Mouse (Mus musculus) skeletal muscle tissue, postnatal 0 days (tissue): ENCODE results near the gene Ranbp9. TPM values are rescaled to one million over a fixed set of nuclear protein-coding genes. Genes with fewer than 3 reads are reported as not detected.

Experiments used
- polyA plus RNA-seq: library from polyadenylated mRNA; unstranded; fragments of >200 nt; fragmentation: Nextera tagmentation; extraction: Ambion mirVana; gene quantifications from 2 replicates; pipeline ENCODE4 v1.2.1, GENCODE M21; 2015

Gene Ranbp9
- 7.3 and 8.4 TPM in 2 replicates for polyA plus RNA-seq

DNA sequence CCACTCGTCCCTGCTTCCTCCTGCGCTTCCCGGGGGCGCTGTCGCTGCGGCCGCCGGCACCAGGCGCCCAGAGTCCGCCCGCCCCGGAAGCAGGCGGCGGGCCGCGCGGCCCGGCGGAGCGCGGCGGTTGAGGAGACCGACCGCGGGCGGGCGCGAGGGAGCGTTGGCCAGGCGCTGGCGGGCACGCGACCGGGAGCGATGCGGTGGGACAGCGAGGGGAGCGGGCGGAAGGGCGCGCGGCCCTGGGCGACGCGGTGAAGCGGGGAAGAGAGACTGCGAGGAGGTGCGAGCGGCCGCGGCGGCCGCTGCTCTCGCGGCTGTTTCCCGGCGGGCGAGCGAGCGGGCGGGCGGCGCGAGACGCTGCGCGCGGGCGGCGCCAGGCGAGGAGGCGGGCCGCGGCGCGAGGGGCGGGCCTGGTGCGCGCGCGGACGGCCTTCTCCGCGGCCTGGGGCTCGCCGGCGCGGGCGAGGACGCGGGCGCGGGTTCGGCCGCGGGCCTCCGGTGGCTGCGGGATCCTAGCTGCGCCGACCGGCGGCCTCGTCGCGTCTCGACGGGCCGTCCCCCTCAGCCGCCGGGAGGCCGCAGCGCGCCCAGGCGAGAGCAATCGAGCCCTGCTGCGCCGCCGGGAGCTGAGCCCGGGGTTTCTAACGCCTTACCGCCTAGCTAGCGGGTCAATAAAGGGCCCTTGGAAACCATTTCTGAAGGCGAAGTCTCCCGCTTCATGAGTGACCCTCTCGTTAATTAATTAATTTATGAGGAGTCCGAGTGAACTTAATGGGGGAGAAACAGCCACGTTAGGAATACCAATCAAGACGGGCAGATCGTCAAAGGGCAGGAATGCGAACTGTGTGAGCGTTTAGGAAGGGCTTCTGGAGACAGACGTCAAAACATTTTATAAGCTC, at the start of gene Ranbp9:
Gene Ranbp9, minus strand, starts transcription at position 326 of the 902 bp plus-strand sequence.

DNA sequence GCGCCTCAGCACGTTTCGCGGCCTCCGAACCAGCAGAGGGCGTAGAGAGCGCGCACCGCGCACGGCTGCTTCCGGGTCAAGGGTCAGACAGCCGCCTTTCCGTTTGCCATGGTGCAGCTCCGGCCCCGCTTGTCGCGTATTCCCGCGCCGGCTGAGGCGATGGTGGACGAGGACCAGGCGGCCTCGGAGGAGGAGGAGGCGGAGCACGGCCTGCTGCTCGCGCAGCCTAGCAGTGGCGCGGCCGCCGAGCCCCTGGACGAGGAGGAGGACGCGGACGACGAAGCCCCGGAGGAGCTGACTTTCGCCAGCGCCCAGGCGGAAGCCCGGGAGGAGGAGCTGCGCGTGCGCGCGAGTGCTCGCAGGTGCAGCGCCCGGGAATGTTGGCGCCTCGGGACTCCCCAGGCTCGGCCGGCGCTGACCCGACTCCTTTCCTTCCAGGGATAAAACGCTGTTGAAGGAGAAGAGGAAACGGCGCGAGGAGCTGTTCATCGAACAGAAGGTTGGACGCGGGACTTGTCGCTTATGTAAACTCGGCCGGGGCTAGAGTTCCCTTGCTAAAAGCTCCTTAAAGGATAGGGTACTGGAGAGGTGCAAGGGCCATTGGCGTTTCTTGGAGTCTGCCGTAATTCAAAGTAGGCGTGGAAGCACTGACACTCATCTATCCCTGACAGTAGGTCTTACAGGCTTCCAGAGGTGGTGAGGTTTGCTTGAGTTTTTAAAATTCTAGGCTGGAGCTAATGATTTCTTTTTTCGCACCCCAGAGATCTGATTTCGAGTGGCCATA, 82.6 kb downstream of the Ranbp9 start, which contains the start of gene Nol7:
Gene Nol7, plus strand, starts transcription at position 94 of the 784 bp plus-strand sequence.

DNA sequence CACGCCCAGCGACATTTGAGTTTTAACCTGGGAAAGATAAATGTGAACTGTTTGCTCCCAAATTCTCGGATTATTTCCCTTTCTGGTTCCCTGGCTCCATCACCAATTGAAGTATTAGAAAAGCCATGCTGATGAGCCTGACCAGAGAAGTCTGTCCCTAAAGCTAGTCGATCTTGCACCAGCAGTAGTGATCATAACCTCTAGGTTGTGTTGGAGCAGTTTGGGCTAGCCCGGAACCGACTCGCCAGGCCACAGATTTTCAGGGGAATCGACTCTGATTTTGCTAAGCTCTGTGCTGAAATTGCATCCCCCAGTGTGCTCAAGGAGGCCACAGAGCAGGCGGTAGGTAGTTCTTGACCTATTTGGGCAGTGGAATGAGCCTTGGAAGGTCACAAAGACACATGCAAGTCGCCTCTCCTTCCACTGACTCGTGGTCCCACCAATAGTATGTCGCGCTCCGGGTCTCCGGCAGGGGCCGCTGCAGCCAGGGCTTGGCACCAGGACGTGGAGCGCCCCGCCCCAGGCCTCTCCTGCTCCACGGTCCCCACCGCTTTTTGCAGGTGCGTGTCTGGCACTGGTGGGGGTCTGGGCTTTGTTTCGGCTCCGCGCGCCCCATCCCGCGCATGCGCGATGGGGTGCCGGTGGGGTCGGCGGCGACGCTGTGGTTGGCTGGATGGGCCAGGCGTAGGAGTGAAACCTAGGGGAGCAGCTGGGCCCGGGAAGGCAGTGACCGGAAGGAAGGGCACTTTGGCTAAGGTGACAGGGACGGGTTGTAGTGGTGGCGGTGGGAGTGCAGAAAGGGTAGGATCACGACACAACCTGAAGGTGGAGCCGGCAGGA, 115.9 kb downstream of the Ranbp9 start, which contains the start of gene Sirt5:
Gene Sirt5, plus strand, starts transcription at position 512 of the 840 bp plus-strand sequence.

Other genes with a start within 250 kb of the Ranbp9 start
- 0.21 and 0.73 TPM in 2 replicates for gene Gfod1, start 177.1 kb downstream of the Ranbp9 start, polyA plus RNA-seq
- gene Sirt5, start 115.8 kb downstream of the Ranbp9 start, polyA plus RNA-seq: 15.0 and 15.5 TPM in 2 replicates
- gene Nol7, start 82.9 kb downstream of the Ranbp9 start, polyA plus RNA-seq: 131 and 169 TPM in 2 replicates
- 20.1 and 21.2 TPM in 2 replicates for gene Mcur1, start 78.9 kb upstream of the Ranbp9 start, polyA plus RNA-seq
- gene Rnf182, start 134.4 kb upstream of the Ranbp9 start, polyA plus RNA-seq: 0.40 and 0.64 TPM in 2 replicates